Mouse (Mus musculus) macrophage (primary cell): Measurements from ENCODE around the gene Upf2. TPM values are rescaled to one million over a fixed set of nuclear protein-coding genes. Genes with fewer than 3 reads are reported as not detected.
"Not testable (repeated sequence)": the region's sequence is repeated elsewhere in the genome, so short reads cannot be mapped to it uniquely, and the experiment has no call there.

Experiments
- H3K27ac ChIP-seq: fragments of 350-480 bp; formaldehyde crosslinking; 2 replicates; pipeline ENCODE4 v1.9.0; 2021
- H3K36me3 ChIP-seq: fragments of 350-480 bp; formaldehyde crosslinking; 2 replicates; pipeline ENCODE4 v1.9.0; 2021; ENCODE audit errors: inconsistent target
- H3K4me3 ChIP-seq: fragments of 350-480 bp; formaldehyde crosslinking; 2 replicates; pipeline ENCODE4 v1.9.0; 2021; ENCODE audit errors: inconsistent target
- H3K79me2 ChIP-seq: fragments of 350-480 bp; formaldehyde crosslinking; 2 replicates; pipeline ENCODE4 v1.9.0; 2021; ENCODE audit errors: inconsistent target
- WGBS: methylation state at CpG from one replicate; pipeline ENCODE4 v1.1.7; 2026; ENCODE audit warnings: inconsistent platforms; ENCODE audit not compliant: missing documents; 5-methylcytosine and 5-hydroxymethylcytosine counted together
- polyA plus RNA-seq: library from polyadenylated mRNA; stranded (reverse); fragments of 250-400 nt; gene quantifications from 3 replicates; pipeline ENCODE4 v1.2.4, GENCODE M21; 2018; ENCODE audit warnings: inconsistent platforms

The Upf2 gene
- polyA plus RNA-seq, 1 experiment from 2014 or later = 30.9 TPM

DNA sequence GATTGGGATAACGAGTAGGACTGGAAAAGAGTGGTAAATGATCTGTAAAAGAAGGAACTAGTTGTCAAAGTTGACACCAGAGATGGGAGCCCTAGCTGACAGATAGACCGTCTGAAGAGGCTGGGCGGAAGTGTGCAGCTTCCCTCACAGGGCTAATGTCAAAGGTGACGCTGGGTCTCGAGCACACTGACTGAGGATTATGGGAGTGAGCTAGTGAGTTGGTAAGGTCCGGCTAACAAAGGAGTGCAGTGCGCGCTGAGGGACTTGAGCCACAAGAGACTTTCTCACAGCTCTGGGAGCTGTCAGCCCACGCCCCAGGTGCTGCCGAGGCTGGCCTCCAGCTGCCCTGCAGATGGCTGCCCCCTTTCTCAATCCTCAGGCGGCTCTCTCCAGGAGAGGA is 119.7 kb downstream of the Upf2 start:
- Histone ChIP-seq H3K4me3 (no peak overlapping the region), H3K79me2 (no peaks in the 10 kb centered on the region), H3K36me3 (no peaks in the 10 kb centered on the region), H3K27ac (no peak overlapping the region)
- WGBS = 70% methylated on average over 11 of the region's 11 CpGs

DNA sequence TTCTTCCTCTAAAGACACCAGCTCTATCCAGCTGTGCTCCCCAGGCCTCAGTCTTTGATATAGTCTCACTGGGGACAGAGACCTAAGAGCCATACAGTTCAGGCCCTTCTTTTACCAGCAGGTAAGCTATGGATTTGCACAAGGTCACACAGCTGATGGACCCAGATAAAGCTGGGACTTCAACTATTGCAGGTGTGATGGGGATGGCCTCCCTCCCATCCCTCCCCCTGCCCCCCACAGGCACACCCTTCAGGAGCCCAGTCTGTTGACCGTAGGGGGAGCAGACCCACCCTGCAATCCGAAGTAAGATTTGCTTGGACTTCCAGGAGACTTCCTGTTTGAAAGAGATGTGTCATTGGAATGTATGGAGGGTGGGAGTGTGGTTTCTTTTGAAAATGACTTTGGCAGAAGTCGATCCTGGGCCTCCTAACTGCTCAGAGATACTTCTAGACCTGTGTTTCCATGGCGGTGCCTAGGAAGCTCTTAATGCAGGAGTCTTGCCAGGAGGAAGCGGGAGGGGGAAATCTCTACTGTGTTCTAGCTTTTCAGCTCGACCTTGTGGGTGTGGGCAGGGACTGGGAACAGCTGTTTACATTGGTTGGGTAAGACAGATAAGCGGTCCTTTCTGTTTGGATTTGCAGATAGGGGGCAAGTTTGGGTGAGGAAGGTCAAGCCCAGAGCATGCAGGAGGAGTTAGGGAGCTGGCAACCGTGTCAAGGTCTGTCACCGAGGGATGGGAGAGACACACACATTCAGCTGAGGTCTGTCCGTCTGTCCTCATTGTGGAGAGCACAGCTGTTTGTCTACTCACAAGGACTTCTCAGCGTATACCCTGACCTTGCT is 120.5 kb downstream of the Upf2 start:
- H3K4me3 ChIP-seq = no peak overlapping the region
- 68% methylated on average over 11 of the region's 11 CpGs for WGBS
- H3K79me2 ChIP-seq = no peaks in the 10 kb centered on the region
- H3K27ac ChIP-seq = no peak overlapping the region
- no peaks in the 10 kb centered on the region for H3K36me3 ChIP-seq

DNA sequence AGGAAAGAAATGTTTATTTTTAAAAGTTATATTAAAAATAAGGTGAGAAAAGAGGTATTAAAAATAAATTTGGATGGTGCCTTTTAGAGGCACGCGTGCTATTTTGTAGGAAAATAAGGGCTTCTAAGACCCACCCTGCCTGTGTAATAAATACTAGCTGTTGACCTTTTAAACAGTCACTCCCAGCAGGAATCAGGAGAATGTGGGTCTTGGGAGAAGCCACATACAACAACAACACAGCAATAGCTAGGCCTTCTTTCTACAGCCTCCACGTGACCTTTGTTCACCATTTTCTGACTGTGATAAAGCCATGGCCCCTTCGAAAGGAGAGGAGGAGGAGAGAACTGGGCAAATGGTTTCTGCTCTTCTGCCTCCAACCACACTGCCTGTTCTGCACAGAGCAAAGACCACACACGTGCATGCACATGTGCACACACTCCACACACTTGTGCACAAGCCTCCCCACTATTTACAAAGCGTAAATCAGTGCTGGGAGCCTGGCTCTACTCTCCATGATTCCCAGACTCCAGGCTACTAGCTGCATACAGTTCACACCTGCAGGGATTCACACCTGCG is 121.5 kb downstream of the Upf2 start:
- H3K79me2 ChIP-seq = no peaks in the 10 kb centered on the region
- no peak overlapping the region for H3K4me3 ChIP-seq
- H3K36me3 ChIP-seq = no peaks in the 10 kb centered on the region
- H3K27ac ChIP-seq = no peak overlapping the region
- WGBS = 91% methylated on average over 6 of the region's 7 CpGs

DNA sequence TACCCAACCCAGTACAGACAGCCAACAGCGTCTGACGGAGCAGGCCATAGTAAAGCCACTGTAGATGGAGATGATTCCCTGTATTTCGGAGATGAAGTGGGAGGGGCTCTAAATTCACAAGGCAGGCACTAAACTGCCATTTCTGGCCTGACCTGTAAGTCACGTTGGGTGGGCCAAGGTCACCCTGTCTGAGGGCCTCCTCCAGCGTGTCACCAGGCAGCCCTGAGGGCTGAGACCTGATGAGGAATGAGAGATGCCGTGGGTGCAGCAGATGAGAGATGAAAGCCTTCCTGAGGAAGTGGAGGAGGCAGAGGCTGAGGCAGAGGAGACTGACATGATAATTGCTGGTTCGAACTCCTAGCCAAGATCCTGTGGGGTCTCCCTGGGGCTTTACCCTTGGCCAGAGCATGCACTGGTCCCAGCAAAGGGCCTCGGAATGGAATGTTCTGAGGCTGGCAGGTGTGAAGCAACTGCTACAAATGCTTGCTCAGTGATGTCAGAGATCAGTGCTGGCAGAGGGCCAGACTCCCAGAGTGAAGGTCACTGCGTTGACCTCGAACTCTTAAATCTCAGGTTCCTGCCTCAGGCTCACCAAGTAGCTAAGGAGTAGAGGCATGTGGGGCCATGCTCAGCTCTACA is 123.7 kb downstream of the Upf2 start:
- WGBS = 87% methylated on average over 10 of the region's 10 CpGs
- Histone ChIP-seq H3K79me2 (no peaks in the 10 kb centered on the region), H3K4me3 (no peak overlapping the region), H3K36me3 (no peaks in the 10 kb centered on the region), H3K27ac (no peak overlapping the region)

DNA sequence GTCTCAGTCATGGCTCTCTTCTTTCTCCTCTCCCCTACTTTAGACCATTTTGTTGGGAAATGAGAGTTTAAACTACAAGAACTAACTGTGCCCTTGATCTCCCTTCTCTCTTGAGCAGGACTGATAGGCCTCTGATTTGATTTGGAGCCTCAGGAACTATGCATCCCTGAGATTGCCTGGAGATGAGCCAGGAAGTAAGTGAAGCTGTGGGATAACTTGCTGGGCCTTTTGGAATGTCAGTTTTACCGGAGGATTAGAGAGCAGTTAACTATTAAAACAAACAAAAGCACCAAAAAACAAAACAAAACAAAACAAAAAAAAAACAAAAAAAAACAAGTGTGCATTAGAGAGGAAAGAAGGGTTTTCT is 124.2 kb downstream of the Upf2 start:
- Histone ChIP-seq H3K4me3 (no peak overlapping the region), H3K27ac (no peak overlapping the region)
- WGBS = no CpG with 5 or more reads among the region's 1 CpGs

DNA sequence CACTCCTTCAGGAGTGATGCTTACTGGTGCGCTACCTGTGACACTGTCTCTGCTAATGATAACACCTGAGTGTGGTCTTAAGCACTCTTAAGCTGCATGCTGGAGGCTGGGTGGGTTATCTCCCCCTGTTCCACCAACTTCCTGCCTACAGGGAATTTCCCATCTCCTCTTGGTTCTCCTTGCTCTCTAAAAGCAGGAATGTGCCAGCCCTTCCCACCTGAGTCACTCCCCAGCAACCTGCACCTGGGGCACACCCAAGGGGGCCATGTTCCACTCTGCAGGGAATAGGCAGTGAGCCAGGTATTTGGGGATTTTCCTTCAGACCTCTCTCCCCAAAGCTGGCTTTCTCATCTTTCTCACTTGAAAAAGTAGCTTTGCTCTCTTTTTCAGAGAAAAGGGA is 128.8 kb downstream of the Upf2 start:
- Histone ChIP-seq H3K79me2 (no peaks in the 10 kb centered on the region), H3K4me3 (no peak overlapping the region), H3K27ac (no peak overlapping the region), H3K36me3 (no peaks in the 10 kb centered on the region)
- 93% methylated on average over 1 of the region's 1 CpGs for WGBS

More for the DNA sequence above, 124.2 kb downstream of the Upf2 start:
- H3K79me2 ChIP-seq = no peaks in the 10 kb centered on the region
- no peaks in the 10 kb centered on the region for H3K36me3 ChIP-seq

DNA sequence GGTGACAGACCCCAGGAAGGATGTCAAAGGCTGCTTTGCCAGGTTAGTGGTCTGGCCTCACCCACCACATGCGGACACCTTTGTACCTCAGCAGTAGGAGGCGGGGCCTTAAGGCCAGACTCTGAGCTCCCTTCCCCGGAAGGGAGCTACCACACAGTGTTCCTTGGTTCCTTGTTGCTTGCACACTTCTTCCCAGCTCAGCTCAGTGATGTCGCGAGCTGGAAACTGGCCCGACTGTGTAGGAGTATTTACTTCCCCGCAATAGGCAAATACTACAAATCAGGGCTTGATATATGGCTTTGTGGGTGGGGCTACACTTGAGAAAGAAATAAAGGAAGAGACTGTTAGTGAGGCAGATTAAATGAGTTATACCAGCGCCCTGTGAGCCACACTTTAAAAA is 129.8 kb downstream of the Upf2 start:
- H3K79me2 ChIP-seq = no peaks in the 10 kb centered on the region
- no peak overlapping the region for H3K4me3 ChIP-seq
- no peak overlapping the region for H3K27ac ChIP-seq
- WGBS = 21% methylated on average over 8 of the region's 8 CpGs
- no peaks in the 10 kb centered on the region for H3K36me3 ChIP-seq

DNA sequence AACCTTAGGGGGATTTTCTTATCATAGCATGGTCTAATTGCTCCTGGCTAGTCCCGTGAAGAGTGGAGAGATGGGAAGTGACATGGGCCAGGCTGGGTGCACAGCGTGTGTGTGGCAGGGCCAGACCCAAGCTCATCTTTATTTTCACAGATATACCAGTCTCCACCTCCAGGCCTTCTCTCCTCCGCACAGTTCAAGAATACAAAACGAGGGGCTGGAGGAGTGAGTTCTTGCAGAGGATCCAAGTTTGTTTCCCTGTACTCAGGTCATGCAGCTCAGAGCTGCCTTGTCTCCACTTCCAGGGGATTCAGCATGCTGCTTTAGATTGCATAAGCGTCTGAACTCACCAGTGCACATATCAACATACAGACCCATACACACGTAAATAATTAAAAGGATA is 131.3 kb downstream of the Upf2 start:
- Histone ChIP-seq H3K79me2 (no peaks in the 10 kb centered on the region), H3K27ac (no peak overlapping the region), H3K36me3 (no peaks in the 10 kb centered on the region), H3K4me3 (no peak overlapping the region)
- 89% methylated on average over 6 of the region's 6 CpGs for WGBS

DNA sequence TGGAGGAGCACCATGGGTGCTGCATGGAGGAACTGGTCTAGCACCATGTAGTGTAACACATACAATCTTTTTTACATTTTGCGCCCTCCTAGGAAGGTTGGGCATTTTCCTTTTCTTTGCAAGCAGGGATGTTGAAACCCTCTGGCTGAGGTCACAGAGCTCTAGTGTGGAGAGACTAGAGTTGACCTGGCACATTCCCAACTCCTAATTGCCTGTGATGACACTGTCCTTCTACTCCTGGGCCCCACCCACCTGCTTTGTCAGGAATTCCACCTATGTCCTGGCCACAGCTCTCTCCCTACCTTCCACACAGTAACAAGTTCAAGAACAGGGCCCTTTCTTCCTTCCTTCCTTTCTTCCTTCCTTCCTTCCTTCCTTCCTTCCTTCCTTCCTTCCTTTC is 132.4 kb downstream of the Upf2 start:
- 100% methylated on average over 1 of the region's 1 CpGs for WGBS
- no peaks in the 10 kb centered on the region for H3K79me2 ChIP-seq
- no peaks in the 10 kb centered on the region for H3K36me3 ChIP-seq
- no peak overlapping the region for H3K4me3 ChIP-seq
- no peak overlapping the region for H3K27ac ChIP-seq

DNA sequence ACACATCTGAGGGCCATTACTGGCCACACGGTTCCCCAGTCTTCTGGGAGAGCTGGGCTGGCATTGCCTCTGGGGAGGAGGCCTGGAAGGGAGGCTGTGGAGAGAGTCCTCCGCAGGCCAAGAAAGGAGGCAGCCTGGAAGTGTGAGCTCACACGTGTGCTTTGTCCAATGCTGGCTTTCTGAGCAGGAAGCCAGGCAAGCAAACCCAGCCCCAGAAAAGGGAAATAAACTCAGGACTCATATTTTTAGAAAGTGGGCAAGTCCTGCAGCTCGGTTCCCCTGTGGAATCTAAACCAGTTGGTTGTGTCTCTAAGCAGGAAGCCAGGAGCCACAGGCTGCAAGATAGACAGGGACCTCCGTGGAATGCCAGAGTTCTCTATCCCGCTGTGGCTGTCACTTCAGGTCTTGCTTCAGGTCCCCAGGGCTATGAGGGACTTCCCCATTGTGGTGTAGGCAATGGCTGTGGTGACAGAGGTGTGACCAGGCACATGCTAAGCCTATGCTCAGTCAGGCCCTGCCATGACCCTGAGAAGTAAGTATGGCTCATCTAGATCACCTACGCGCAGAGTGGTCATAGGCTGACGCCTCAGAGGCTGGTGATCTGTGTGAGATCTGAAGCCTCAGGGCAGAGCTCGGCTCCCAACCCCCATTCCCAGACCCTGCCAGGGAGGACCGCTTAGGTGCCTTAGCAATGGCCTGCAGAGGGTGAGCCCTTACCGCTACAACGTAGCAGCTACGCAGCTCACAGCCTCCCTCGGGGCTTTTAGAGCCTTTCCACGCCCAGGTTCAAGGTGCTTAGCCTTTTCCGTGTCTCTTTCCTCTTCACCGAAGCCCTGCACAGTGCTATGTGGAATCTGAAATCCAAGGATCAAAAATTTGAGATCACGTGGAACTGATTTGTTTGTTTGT is 134.6 kb downstream of the Upf2 start:
- no peaks in the 10 kb centered on the region for H3K36me3 ChIP-seq
- no peak overlapping the region for H3K4me3 ChIP-seq
- peak overlapping the region; percentile 57 for H3K27ac ChIP-seq

DNA sequence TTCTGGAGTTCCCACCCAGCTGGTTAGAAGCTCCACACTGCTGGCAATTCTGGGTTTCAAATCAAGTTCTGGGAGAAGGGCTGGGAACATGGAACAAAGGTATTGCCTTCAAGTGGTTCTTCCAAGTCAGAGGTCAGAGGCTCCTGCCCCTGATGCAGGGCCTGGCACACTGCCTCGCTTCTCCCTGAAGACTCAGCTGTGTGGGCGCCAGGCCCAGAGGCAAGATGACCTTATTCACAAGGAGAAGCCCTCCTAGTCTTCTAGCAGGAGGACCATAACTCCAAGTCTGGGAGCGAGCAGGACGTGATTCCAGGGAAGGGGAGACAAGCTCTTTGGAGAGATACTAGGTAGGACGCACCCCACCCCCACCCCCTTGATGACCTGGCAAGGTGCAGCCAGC is 135.9 kb downstream of the Upf2 start:
- no peaks in the 10 kb centered on the region for H3K79me2 ChIP-seq
- no peak overlapping the region for H3K4me3 ChIP-seq
- no peak overlapping the region for H3K27ac ChIP-seq
- WGBS = 94% methylated on average over 5 of the region's 5 CpGs
- no peaks in the 10 kb centered on the region for H3K36me3 ChIP-seq

More for the DNA sequence above, 134.6 kb downstream of the Upf2 start:
- WGBS = 60% methylated on average over 18 of the region's 19 CpGs
- no peaks in the 10 kb centered on the region for H3K79me2 ChIP-seq

DNA sequence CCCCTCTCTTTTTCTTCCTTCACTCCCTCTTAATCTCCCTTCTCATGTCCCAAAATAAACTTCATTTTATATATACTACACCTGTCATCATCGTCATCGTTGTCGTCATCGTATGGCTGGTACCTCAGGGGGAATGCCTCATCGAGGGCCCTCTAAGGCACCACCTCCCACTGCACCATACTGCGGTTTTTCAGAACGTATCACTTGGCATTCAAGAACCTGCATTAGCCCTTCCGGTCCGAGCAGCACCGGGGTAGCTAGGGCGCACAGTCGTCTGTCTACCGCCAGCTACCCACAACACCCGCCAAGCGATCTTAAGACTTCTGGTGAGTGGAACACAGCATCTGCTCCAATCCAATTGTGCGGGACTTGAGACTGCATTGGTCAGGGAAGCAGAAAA is 138.7 kb downstream of the Upf2 start:
- not testable (repeated sequence) for H3K27ac ChIP-seq, H3K36me3 ChIP-seq, H3K79me2 ChIP-seq, H3K4me3 ChIP-seq
- WGBS = 89% methylated on average over 11 of the region's 16 CpGs

DNA sequence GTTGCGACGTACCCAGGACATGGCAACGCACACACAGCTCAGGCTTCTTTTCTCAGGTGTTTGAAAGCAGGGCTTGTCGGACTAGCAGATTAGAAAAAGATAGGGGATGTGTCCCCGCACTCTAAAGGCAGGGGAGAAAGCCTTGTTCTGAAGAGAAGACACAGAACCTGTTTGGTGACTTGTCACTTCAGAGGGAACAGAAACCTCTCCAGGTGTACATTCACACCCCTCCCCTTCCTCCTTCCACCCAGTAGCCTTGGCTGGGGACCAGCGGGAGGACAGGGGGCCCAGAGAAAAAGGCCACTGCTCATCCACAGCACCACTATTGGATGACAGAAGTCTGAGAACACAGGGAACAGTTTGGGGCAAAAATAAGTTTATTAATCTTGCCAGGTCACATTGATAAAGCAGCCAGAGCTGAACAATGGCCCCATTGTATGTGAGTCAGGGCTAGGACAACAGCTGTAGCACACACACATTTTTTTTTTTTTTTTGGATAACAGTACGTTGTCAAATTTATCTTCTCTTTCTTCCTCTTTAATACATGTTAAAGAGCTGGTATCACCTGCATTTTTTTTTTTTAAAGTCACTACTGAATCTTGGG is 145.9 kb downstream of the Upf2 start:
- WGBS = 88% methylated on average over 5 of the region's 7 CpGs
- H3K27ac ChIP-seq = no peak overlapping the region
- no peaks in the 10 kb centered on the region for H3K36me3 ChIP-seq
- no peak overlapping the region for H3K4me3 ChIP-seq
- H3K79me2 ChIP-seq = no peaks in the 10 kb centered on the region

DNA sequence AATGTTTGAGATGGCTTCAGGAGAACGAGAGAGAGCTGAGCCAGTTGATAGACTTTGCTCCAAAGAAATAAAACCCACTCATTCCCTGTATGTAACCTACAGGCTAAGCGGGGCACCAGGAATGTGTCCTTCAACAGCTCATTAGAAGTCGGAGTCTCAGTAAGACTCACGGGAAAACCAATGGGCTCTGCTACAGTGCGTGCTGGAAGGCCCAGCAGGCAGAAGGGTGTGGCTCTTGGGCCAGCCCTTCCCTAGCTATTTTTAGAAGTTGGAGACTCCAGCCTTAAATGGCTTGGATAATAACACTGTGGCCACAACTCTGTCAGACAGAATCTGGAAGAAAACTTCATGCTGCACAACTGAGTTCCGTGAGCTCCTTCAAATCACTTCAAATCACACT is 147.7 kb downstream of the Upf2 start:
- no peaks in the 10 kb centered on the region for H3K79me2 ChIP-seq
- no peaks in the 10 kb centered on the region for H3K36me3 ChIP-seq
- WGBS = 86% methylated on average over 6 of the region's 6 CpGs
- no peak overlapping the region for H3K4me3 ChIP-seq
- no peak overlapping the region for H3K27ac ChIP-seq
